Mouse (Mus musculus): ENCODE data around the gene Cd59a.
"Not testable (repeated sequence)": the region's sequence is repeated elsewhere in the genome, so short reads cannot be mapped to it uniquely, and the experiment has no call there.

DNA sequence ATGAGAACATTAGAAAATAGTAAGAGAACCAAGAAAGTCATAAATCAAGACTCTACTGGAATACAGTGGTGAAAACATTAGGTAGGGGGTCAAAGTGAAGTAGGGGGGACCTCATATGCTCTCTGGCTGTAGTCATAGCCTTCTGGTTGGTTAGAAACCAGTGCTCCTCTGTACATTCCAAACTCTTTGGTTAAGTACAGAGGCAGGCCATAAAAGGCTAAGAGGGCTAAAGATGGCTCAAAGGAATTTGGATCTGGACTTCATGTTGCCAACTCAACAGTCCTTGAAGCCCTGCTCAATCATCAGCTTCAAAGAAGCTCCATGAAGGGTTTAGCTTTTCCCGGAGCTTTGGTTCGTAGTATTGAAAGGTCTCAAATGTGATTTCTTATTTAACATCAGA is 13.4 kb downstream of the Cd59a start:
- not testable (repeated sequence) for TF ChIP-seq CTCF (conservative IDR thresholded peaks at IDR 0.05; ENCODE audit: insufficient read depth, insufficient read length, low read depth, low read length); POLR2A (IDR thresholded peaks at IDR 0.05; ENCODE audit: low read depth, low read length)
